Mouse (Mus musculus): ENCODE data around the gene Sac3d1.

GRCm38 (mm10) chr19:6156372-6156771 lies 37.9 kb upstream of the Sac3d1 start:
- TF ChIP-seq CTCF (IDR thresholded peaks at IDR 0.05; ENCODE audit: low read depth, low read length) (no peak), POLR2A (IDR thresholded peaks at IDR 0.05; ENCODE audit: borderline replicate concordance, low read depth, low read length) (no peak)

All from bone marrow macrophage, adult 2 months (primary cell).